Mouse (Mus musculus): ENCODE measurements around the gene Hebp1.

DNA sequence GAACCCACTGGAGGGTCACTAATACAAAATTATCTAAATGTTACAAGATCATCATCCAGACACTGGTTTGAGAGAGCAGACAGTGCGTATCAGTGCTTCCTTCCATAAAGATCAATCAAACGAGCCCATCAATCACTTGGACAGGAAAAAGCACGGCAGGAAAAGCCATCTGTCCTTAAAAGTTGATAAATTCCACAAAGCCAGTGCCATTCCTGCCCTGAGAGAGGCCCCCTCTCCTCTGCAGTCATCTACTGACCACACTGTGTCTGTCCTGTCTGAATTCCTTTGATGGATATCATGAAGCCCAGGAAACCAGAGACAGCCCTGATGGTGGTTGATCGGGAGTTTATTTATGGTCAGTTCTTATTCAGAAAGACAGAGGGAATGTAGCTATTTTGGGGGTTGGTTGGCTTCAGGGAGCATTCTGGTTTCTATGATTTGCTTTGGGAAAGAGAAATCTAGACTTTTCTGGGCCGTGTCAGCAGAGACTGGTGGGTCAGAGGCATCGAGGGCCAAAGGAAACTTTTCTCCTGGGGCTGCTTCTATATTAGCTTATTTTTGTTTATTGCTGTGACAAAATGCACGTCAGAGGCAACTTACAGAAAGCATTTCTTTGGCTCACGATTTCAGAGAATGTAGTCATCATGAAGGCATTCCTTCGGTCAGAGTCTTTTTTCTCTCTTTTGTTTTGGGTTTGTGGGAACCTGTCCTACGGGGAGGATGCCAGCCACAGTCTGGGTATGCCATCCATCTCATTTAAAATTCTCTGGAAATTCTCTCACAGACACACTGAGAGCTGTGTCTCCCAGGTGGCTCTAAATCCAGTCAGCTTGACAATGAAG is 10.5 kb downstream of the Hebp1 start:
- TF ChIP-seq CTCF (IDR thresholded peaks at IDR 0.05; ENCODE audit: low read depth, low read length) (no peak), POLR2A (IDR thresholded peaks at IDR 0.05; ENCODE audit: borderline replicate concordance, low read depth, low read length) (no peak)

All from bone marrow macrophage, adult 2 months (primary cell).